Mouse (Mus musculus) limb, embryonic 10.5 days (tissue): ENCODE measurements around the gene Myef2. TPM values are rescaled to one million over a fixed set of nuclear protein-coding genes. Genes with fewer than 3 reads are reported as not detected.

Experiments used
- DNase-seq: peaks from one replicate; pipeline ENCODE4 v3.0.0-alpha.2; 2017; ENCODE audit warnings: low spot score
- H3K27ac ChIP-seq: fragments of 300-500 bp; sonication (generic); 2 replicates; pipeline ENCODE4 v1.5.1; 2016; ENCODE audit warnings: mild to moderate bottlenecking
- H3K27me3 ChIP-seq: fragments of 300-500 bp; sonication (generic); 2 replicates; pipeline ENCODE4 v1.6.1; 2016; ENCODE audit warnings: low read depth, mild to moderate bottlenecking; ENCODE audit not compliant: poor library complexity, severe bottlenecking
- H3K36me3 ChIP-seq: fragments of 300-500 bp; sonication (generic); 2 replicates; pipeline ENCODE4 v1.6.1; 2016; ENCODE audit warnings: mild to moderate bottlenecking, moderate library complexity
- H3K4me1 ChIP-seq: fragments of 300-500 bp; sonication (generic); 2 replicates; pipeline ENCODE4 v1.6.1; 2016
- H3K4me3 ChIP-seq: fragments of 300-500 bp; sonication (generic); 2 replicates; pipeline ENCODE4 v1.5.1; 2016; ENCODE audit warnings: mild to moderate bottlenecking, moderate library complexity
- H3K9me3 ChIP-seq: fragments of 300-500 bp; sonication (generic); replicated peaks from 2 replicates; pipeline ENCODE4 v1.6.1; 2016; ENCODE audit warnings: mild to moderate bottlenecking
- WGBS: fragments of 180-500 bp; shearing (Covaris S2); methylation state at CpG from one replicate; pipeline ENCODE4 v1.1.7; 2016; 5-methylcytosine and 5-hydroxymethylcytosine counted together
- polyA plus RNA-seq: library from polyadenylated mRNA; unstranded; fragments of >200 nt; fragmentation: Nextera tagmentation; extraction: Ambion mirVana; gene quantifications from 2 replicates; pipeline ENCODE4 v1.2.1, GENCODE M21; 2016

The Myef2 gene
- polyA plus RNA-seq, result 117 and 126 TPM in 2 replicates

DNA sequence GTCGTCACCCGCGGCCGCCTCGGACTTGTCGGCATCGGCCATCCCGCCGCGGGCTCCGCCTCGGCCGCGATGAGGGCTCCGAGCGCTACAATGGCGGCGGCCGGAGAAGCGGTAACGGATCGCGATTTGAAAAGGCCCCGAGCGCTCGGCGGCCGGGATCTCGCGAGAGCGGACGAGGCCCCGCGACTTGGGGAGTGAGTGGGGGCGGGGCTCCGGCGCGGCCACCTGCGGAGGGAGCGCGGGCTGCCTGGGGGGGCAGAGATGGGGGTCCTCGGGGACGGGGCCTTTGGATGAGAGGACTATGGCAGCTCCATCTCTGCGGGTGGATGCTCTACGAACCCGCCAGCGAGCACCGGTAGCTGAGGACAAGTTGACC lies at the start of gene Myef2:
Gene Myef2 (minus strand): TSS at position 185 of the 376 bp plus-strand sequence.
- Histone ChIP-seq H3K9me3 (no peaks in the 10 kb centered on the region), H3K4me1 (peaks cover 13% of the 10 kb centered on the region), H3K27ac (peak within 1 kb of the TSS; percentile 99), H3K27me3 (no peaks in the 10 kb centered on the region), H3K36me3 (peaks cover 4% of the 10 kb centered on the region; the same call in 1 of the 2 replicates), H3K4me3 (peak within 1 kb of the TSS; percentile 88)
- under 1% methylated on average over 47 of the region's 48 CpGs for WGBS
- peak; percentile 94 for DNase-seq

DNA sequence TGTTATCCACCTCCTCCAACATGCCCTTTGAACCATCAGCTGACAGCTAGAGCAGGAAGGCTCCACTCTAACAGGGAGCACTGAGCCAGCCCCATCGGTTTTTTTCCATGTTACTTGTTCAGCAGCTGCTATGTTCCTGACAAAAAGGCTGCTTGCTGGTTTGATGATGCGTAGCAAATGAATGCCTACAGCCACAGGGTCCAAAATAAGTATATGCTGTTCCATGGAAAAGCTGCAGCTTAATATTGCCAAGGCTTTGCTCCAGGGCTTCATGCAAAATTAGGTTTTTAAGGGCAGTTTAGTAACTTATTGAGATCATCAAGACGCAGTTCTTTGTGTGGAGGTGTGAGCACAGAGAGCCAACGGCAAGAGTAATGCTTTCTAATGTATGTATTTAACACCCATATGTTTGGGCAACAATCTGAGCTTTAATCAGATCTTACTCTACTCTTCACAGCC lies 38.6 kb upstream of the Myef2 start:
- DNase-seq, result no peak
- Histone ChIP-seq H3K27me3 (no peaks in the 10 kb centered on the region), H3K4me3 (no peak overlapping the region), H3K27ac (no peak overlapping the region), H3K36me3 (no peaks in the 10 kb centered on the region), H3K4me1 (no peaks in the 10 kb centered on the region), H3K9me3 (no peaks in the 10 kb centered on the region)
- WGBS, result 89% methylated on average over 4 of the region's 4 CpGs

DNA sequence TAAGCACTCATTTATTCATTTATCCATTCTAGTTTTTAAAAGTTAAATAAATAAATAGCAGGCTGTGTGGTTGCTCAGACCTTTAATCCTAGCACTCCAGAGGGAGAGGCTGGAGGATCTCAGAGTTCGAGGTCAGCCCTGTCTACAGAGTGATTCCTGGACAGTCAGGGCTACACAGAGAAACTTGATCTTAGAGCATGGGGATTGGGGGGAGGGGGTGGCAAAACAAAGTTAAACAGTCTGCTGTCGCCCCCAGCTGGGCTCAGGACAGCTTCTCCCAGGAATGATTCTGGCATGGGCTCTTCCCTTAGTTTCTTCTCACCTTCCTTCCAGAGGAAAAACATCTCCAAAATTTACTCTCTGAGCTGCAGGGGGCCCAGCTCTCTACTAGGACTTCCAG lies 32.0 kb upstream of the Myef2 start:
- 16% methylated on average over 2 of the region's 2 CpGs for WGBS
- H3K36me3 ChIP-seq, result no peaks in the 10 kb centered on the region
- H3K27me3 ChIP-seq, result no peaks in the 10 kb centered on the region
- no peak overlapping the region for H3K27ac ChIP-seq
- H3K4me1 ChIP-seq, result peaks cover 14% of the 10 kb centered on the region; the same call in 1 of the 2 replicates
- no peak overlapping the region for H3K4me3 ChIP-seq
- no peaks in the 10 kb centered on the region for H3K9me3 ChIP-seq
- DNase-seq, result no peak

DNA sequence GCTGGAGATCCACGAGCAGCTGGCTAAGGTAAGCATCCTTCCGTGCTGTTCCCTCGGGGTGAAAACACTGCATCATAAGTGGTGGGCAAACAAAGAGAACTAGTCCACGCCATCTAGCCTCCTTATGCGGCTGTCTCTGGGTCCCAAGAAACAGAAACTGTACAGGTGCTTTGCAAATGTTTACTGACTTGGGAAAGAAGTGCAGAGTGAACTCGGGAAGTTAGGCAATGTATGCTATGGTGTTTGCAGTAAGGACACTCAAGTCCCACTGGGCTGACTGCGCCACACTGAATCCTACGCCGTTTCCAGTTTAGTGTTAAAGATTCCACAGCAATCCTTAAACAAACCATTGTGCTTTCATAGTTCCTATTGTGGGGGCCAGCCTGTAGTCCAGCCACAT lies 30.8 kb upstream of the Myef2 start:
- 86% methylated on average over 9 of the region's 9 CpGs for WGBS
- Histone ChIP-seq H3K9me3 (no peaks in the 10 kb centered on the region), H3K4me1 (peaks cover 14% of the 10 kb centered on the region; the same call in 1 of the 2 replicates), H3K36me3 (no peaks in the 10 kb centered on the region), H3K4me3 (no peak overlapping the region), H3K27me3 (no peaks in the 10 kb centered on the region), H3K27ac (no peak overlapping the region)
- DNase-seq, result no peak

DNA sequence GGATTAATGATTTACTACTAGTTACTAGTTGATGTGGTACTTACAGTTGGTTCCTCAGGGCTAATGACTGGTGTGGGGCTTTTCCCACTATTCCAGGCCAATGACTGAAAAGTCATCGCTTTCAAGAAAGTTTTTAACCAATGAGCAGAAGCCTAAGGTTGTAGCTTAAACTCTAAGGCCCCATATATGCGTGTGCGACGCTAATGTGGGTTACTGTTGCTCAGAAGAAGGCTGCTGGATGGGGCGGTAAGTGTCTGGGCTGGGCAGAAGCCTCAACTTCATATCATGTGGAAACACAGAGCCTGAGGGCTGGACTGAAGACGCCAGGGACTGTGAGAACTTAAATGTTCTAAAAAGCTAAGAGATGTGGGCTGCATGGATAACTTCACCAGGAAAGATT lies 28.9 kb upstream of the Myef2 start, which contains the start of gene Slc12a1:
Gene Slc12a1 (plus strand): TSS at position 118 of the 400 bp plus-strand sequence.
- Histone ChIP-seq H3K27me3 (no peaks in the 10 kb centered on the region), H3K4me1 (peaks cover 14% of the 10 kb centered on the region; the same call in 1 of the 2 replicates), H3K27ac (no peak within 1 kb of the TSS), H3K36me3 (no peaks in the 10 kb centered on the region), H3K9me3 (no peaks in the 10 kb centered on the region), H3K4me3 (no peak within 1 kb of the TSS)
- 86% methylated on average over 6 of the region's 6 CpGs for WGBS
- DNase-seq, result no peak

DNA sequence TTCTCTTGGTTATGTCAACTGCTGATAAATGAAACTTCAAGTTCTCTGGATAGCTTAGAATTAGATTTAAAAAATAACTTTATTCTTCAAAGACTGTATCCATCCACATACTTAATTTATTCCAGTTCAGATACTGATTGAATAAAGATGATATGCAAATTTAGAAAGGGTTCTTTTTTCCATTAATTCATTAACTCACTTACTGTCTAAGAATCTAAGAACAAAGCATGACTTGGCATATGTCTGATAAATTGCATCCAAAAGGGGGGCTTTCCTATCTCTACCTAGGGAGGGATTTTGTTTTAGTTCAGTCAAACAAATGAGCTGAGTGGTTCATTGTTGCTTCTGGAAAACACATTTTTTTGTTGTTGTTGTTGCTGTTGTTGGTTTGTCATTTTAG lies 18.9 kb upstream of the Myef2 start:
- DNase-seq, result no peak
- H3K27ac ChIP-seq, result no peak overlapping the region
- no peaks in the 10 kb centered on the region for H3K4me1 ChIP-seq
- H3K27me3 ChIP-seq, result no peaks in the 10 kb centered on the region
- no peak overlapping the region for H3K4me3 ChIP-seq
- no peaks in the 10 kb centered on the region for H3K9me3 ChIP-seq
- H3K36me3 ChIP-seq, result no peaks in the 10 kb centered on the region

DNA sequence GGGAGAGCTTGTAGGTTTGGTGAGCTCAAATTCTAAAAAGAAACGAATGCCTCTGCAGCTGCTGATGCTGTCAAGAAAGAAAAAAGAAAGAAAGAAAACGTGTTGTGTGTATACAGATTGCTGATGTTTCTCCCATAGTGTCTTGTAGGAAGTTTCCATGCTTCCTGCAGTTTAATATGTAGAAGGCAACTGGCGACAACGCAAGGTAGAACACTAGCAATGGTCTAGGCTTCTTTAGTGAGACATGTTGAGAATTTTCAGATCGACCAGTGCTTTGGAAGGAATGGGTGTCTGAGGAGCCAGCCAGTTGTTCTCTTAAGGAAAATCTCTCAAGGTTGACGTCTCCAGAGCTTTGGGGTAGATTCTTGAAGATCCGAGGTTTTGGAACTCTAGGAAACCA lies 13.4 kb upstream of the Myef2 start:
- Histone ChIP-seq H3K27ac (no peak overlapping the region), H3K4me3 (no peak overlapping the region; the same call in 1 of the 2 replicates), H3K27me3 (0 out of 2 replicates have a peak, but pooled peaks cover 5% of the 10 kb centered on the region), H3K36me3 (no peaks in the 10 kb centered on the region), H3K9me3 (no peaks in the 10 kb centered on the region), H3K4me1 (peaks cover 12% of the 10 kb centered on the region)
- DNase-seq, result no peak
- WGBS, result 31% methylated on average over 7 of the region's 7 CpGs

DNA sequence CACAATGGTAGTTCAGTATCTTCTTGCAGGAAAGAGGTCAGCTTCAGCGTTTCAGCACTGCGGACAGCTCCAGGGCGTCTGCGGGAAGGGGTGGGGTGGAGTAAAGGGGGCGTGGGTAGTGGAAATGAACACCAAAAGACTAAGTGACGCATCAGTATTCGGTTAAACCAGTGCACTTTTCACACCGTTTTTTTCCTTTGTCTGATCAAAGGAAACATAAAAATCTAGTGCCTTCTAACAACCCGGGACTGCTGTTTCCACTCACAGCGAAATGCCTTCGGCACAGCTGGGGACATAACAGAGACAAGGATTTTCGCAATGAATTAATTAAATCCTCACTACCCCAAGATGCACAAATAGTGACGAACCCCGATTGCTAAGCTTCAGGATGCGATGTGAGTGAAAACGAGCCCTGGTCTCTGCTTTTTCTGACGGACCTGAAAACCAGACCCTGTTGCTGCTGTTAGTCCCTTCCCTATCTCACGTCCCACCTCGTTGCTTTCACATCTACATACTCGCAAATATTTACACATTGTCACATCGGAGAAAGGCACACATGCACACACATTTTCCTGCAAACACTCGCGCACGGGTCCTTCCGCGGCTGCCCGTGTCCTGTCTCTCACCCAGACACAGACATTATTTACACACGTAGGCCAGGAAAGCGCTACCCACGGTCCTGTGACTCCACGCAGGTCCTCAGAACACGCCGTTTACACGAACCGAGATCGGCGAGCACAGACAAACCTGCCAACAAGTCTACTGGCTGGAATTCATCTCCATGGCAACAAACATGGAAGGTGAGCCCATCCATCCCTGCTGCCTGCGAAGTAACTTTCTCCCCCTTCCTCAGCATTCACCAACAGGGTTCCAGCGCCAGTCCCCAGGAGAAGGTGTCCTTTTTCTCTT lies 12.7 kb upstream of the Myef2 start, which contains the start of gene Ctxn2:
Gene Ctxn2 (plus strand): TSS at position 790 of the 909 bp plus-strand sequence.
- Histone ChIP-seq H3K27me3 (0 out of 2 replicates have a peak, but pooled peaks cover 5% of the 10 kb centered on the region), H3K4me3 (peak within 1 kb of the TSS; percentile 43), H3K27ac (no peak within 1 kb of the TSS), H3K36me3 (no peaks in the 10 kb centered on the region), H3K9me3 (no peaks in the 10 kb centered on the region), H3K4me1 (peaks cover 12% of the 10 kb centered on the region)
- WGBS, result 2% methylated on average over 39 of the region's 39 CpGs
- peak; percentile 94 for DNase-seq

DNA sequence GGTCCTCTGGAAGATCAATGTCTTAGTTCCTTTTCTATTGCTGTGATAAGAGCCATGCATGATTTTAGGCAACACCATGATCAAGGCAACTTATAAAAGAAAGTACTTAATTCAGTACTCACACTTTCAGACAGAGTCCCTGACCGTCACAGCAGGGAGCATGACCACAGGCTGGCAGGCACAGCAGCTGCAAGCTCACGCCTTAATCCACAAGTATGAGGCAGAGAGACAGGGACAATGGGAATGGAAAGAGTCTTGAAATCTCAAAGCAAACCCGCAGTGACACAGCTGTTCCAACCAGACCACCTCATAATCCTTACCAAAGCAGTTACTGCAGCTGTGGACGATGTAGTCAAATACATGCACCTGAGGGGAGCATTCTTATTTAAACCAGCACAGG lies 10.7 kb upstream of the Myef2 start:
- Histone ChIP-seq H3K36me3 (no peaks in the 10 kb centered on the region), H3K4me1 (peaks cover 12% of the 10 kb centered on the region), H3K27me3 (0 out of 2 replicates have a peak, but pooled peaks cover 5% of the 10 kb centered on the region), H3K4me3 (no peak overlapping the region), H3K9me3 (no peaks in the 10 kb centered on the region), H3K27ac (no peak overlapping the region)
- 42% methylated on average over 4 of the region's 4 CpGs for WGBS
- no peak for DNase-seq

DNA sequence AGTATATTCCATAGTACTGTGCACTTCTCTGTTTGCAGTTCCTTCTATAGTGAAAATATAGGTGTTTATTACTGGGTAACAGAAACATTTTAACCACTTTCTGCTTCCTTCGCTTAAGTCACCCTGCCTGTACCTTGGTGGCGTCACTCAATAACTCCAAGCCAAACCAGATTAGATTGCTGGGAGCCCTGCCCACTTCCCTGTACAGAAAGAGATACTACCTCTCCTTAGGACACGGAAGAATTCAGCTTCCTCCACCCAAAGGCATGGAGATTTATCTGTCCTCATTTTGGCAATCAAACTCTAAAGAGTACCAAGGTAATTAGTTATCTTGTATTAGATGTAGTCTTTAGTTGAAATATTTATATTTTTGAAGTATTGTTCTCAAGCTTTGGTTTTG lies 3.3 kb upstream of the Myef2 start:
- DNase-seq, result no peak
- no peaks in the 10 kb centered on the region for H3K9me3 ChIP-seq
- H3K27me3 ChIP-seq, result no peaks in the 10 kb centered on the region
- H3K36me3 ChIP-seq, result no peaks in the 10 kb centered on the region
- H3K27ac ChIP-seq, result no peak overlapping the region
- 88% methylated on average over 3 of the region's 3 CpGs for WGBS
- H3K4me3 ChIP-seq, result no peak overlapping the region
- H3K4me1 ChIP-seq, result peaks cover 5% of the 10 kb centered on the region

DNA sequence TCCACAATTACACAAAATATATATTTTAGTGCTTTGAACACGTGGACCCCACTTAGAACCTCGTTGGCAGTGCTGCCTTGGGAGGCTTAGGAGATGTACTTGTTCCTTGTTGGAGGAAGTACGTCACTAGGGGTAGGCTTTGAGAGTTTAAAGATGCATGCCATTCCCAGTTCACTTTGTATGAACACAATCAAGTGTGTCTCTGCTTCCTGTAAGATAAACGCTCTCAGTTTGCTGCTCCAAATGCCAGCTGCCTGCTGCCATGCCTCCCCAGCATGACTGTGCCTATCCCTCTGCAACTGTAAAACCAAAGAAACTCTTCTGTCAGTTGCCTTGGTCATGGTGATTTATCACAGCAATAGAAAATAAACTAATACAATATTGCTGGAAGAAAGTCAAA lies 2.4 kb upstream of the Myef2 start:
- DNase-seq, result no peak
- 43% methylated on average over 4 of the region's 4 CpGs for WGBS
- no peaks in the 10 kb centered on the region for H3K9me3 ChIP-seq

DNA sequence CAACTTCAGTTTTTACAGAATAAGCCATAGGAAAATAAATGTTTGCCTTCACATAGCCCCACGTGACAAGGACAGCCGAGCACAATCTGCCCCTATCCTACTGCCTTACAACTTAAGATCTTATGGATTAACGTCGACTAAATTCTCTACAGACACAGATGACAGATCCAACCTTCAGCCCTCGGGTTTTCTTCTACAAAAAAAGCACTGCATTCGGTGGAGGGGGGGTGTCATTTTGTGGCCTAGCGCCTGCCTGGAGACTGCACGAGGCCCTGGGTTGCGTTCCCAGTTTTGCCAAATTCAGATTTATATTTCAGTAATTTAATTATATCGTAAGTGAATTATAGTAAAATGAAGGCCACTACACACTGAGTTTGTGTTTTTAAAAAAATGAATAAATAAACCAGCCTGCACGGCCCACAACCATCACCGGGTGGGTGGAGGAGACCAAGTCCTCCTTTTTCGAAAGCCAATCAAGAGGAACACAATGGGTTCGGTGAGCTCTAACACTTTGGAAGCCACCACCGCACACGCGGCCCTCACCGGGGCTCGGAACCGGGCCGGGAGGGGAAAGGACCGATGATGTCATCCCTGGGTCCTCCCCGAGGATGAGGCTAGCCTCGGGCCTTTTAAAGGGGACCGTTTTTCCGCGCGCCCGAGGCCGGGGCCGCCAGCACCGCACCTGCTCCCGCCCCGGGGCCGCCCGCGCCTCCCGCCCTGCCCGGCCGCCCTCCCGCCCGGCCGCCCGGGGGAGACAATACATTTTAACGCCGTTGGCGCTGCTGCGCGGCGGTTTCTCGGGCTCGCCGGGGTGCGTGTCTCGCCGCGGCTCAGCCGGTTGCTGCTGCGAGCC lies 611 bp downstream of the Myef2 start:
- H3K4me3 ChIP-seq, result peak overlapping the region; percentile 88
- H3K27ac ChIP-seq, result peak overlapping the region; percentile 99
- H3K27me3 ChIP-seq, result no peaks in the 10 kb centered on the region
- under 1% methylated on average over 44 of the region's 59 CpGs for WGBS
- DNase-seq, result peak; percentile 67
- H3K9me3 ChIP-seq, result no peaks in the 10 kb centered on the region
- H3K36me3 ChIP-seq, result peaks cover 4% of the 10 kb centered on the region; the same call in 1 of the 2 replicates
- H3K4me1 ChIP-seq, result peaks cover 13% of the 10 kb centered on the region

More for the DNA sequence above, 2.4 kb upstream of the Myef2 start:
- Histone ChIP-seq H3K36me3 (peaks cover 3% of the 10 kb centered on the region; the same call in 1 of the 2 replicates), H3K4me3 (no peak overlapping the region), H3K4me1 (peaks cover 12% of the 10 kb centered on the region), H3K27me3 (no peaks in the 10 kb centered on the region), H3K27ac (no peak overlapping the region)
